Mouse (Mus musculus) frontal cortex, postnatal 25 days (tissue): Measurements from ENCODE around the gene Smdt1.

Experiments
- DNase-seq, 2 experiments: peaks; one replicate each; pipeline ENCODE4 v3.0.0; 2022; ENCODE audit warnings: low spot score in 2 of 2

Gene Smdt1

GRCm38 (mm10) chr15:82338593-82339112, at the start of gene Smdt1, which contains the start of the genes Naga and Pheta2:
Smdt1 (plus strand) TSS chr15:82338959.
Naga (minus strand) TSS chr15:82338925.
Pheta2 (plus strand) TSS chr15:82338942.
- peak; percentile 83 to 92 for DNase-seq

GRCm38 (mm10) chr15:82290252-82290651, 48.5 kb upstream of the Smdt1 start:
- no peak for DNase-seq

GRCm38 (mm10) chr15:82292851-82293250, 45.9 kb upstream of the Smdt1 start:
- DNase-seq: no peak

GRCm38 (mm10) chr15:82293271-82293711, 45.5 kb upstream of the Smdt1 start:
- DNase-seq: no peak

GRCm38 (mm10) chr15:82294059-82294458, 44.7 kb upstream of the Smdt1 start:
- DNase-seq: no peak

GRCm38 (mm10) chr15:82298764-82299561, 39.8 kb upstream of the Smdt1 start, which contains the start of gene Wbp2nl:
Wbp2nl (plus strand) TSS chr15:82298954.
- DNase-seq: no peak

- no peak for DNase-seq
Measured at GRCm38 (mm10) chr15:82307107-82307506, 31.7 kb upstream of the Smdt1 start.

GRCm38 (mm10) chr15:82308416-82308815, 30.3 kb upstream of the Smdt1 start:
- no peak for DNase-seq

GRCm38 (mm10) chr15:82317839-82318238, 20.9 kb upstream of the Smdt1 start:
- DNase-seq: no peak

- no peak for DNase-seq
Measured at GRCm38 (mm10) chr15:82319613-82320012, 19.1 kb upstream of the Smdt1 start.

- no peak for DNase-seq
Measured at GRCm38 (mm10) chr15:82322195-82322594, 16.6 kb upstream of the Smdt1 start.

- DNase-seq: no peak
Measured at GRCm38 (mm10) chr15:82325382-82325781, 13.4 kb upstream of the Smdt1 start.

- DNase-seq: no peak
Measured at GRCm38 (mm10) chr15:82335194-82335593, 3.6 kb upstream of the Smdt1 start.

GRCm38 (mm10) chr15:82336629-82337028, 2.1 kb upstream of the Smdt1 start:
- DNase-seq: no peak

GRCm38 (mm10) chr15:82337875-82338274, 884 bp upstream of the Smdt1 start:
- DNase-seq: no peak

GRCm38 (mm10) chr15:82339150-82339549, 391 bp downstream of the Smdt1 start:
- no peak for DNase-seq

- no peak for DNase-seq
Measured at GRCm38 (mm10) chr15:82339634-82340254, 985 bp downstream of the Smdt1 start.

- DNase-seq: no peak
Measured at GRCm38 (mm10) chr15:82340414-82341035, 1.8 kb downstream of the Smdt1 start.

GRCm38 (mm10) chr15:82341036-82341501, 2.3 kb downstream of the Smdt1 start:
- no peak for DNase-seq

GRCm38 (mm10) chr15:82341675-82342542, 3.1 kb downstream of the Smdt1 start:
- no peak for DNase-seq

GRCm38 (mm10) chr15:82342543-82342935, 3.8 kb downstream of the Smdt1 start:
- DNase-seq: no peak
